ENCODE assay signal across 15 mouse cellular contexts in the genomic region with DNA sequence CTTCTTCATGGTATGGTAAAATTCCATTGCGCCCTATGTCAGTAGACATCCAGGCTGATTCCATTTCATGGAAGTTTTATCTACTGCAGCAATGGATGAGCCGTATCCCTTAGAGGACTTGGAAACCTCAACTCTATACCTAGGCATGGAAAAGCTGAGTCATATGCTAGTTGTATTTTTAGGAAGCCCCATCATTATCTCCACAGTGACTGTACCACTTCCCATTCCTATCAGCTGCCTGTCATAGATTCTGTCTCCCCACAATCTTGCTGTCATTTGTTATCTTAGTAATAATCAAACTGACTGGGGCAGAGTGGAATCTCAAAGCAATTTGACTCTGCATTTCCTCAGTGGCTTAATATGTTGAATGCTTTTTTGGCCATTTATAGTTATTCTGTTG.
"Had no signal": no experiment of that assay in that cellular context is flagged by ENCODE, and none has a peak within 500 bp of the region (broad histone marks: within the 10 kb centered on the region; RNA-seq: fewer than 3 reads in every experiment).

No protein-coding gene starts in this region.

- H3K27ac ChIP-seq: kidney, postnatal 0 days; layer of hippocampus, adult 2 months; left cerebral cortex, adult 2 months; liver, embryonic 13.5 days; macrophage had no signal

- H3K9me3 ChIP-seq: liver, embryonic 13.5 days had no signal

- H3K9ac ChIP-seq: liver, embryonic 13.5 days had no signal

- H3K4me3 ChIP-seq: layer of hippocampus, adult 2 months; left cerebral cortex, adult 2 months; liver, embryonic 13.5 days had no signal

- H3K4me1 ChIP-seq: liver, embryonic 13.5 days had no signal

- H3K36me3 ChIP-seq: liver, embryonic 13.5 days had no signal

- DNase-seq: kidney, adult 2 months; kidney, postnatal 25 days; layer of hippocampus, postnatal 36 days; liver, embryonic 13.5 days; lung, adult 2 months; midbrain, embryonic 14.5 days; retina, postnatal 1 day; thymus, adult 18-20 months; thymus, postnatal 14 days; thymus, postnatal 4 days had no signal

- H3K27me3 ChIP-seq: liver, embryonic 13.5 days had no signal

- H3K4me2 ChIP-seq: liver, embryonic 13.5 days; midbrain, embryonic 11.5 days had no signal
